Mouse (Mus musculus) heart, adult 2 months (tissue): ENCODE results near the gene H2al1g.
"Not testable (repeated sequence)": the region's sequence is repeated elsewhere in the genome, so short reads cannot be mapped to it uniquely, and the experiment has no call there.

ENCODE experiments used
- CTCF ChIP-seq: fragments of 200-600 bp; IDR thresholded peaks from 2 replicates; pipeline ENCODE4 v1.8.1; 2022; ENCODE audit warnings: antibody characterized with exemption, mild to moderate bottlenecking, moderate library complexity
- POLR2A ChIP-seq: fragments of 200-500 bp; IDR thresholded peaks from 2 replicates; pipeline ENCODE4 v1.6.1; 2011; ENCODE audit warnings: mild to moderate bottlenecking, low read depth, low read length, control low read depth; ENCODE audit not compliant: insufficient read depth

DNA sequence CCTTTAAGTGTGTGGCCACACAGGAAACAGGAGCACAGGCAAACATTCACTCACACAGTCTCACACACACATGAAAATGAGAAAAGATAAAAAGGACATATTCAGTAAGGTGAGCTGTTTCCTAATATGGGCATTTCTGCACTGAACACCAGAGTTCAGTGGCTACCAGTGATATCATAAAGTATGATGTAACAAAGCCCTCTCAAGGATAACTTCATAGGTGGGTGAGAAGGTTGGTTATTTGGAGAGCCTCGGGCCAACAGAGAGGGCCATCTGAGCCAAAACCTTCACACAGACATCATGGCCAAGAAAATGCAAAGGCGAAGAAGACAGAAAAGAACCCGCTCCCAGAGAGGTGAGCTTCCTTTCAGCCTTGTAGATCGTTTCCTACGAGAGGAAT lies 6.3 kb downstream of the H2al1g start, which contains the start of gene H2al1i:
- not testable (repeated sequence) for TF ChIP-seq POLR2A, CTCF
